Mouse (Mus musculus) yolk sac, embryonic 10.5 days (tissue): ENCODE data around the gene Hypk.

Experiments
- DNase-seq: peaks from one replicate; pipeline ENCODE4 v3.0.0-alpha.2; 2017; ENCODE audit warnings: low spot score

The Hypk gene

DNA sequence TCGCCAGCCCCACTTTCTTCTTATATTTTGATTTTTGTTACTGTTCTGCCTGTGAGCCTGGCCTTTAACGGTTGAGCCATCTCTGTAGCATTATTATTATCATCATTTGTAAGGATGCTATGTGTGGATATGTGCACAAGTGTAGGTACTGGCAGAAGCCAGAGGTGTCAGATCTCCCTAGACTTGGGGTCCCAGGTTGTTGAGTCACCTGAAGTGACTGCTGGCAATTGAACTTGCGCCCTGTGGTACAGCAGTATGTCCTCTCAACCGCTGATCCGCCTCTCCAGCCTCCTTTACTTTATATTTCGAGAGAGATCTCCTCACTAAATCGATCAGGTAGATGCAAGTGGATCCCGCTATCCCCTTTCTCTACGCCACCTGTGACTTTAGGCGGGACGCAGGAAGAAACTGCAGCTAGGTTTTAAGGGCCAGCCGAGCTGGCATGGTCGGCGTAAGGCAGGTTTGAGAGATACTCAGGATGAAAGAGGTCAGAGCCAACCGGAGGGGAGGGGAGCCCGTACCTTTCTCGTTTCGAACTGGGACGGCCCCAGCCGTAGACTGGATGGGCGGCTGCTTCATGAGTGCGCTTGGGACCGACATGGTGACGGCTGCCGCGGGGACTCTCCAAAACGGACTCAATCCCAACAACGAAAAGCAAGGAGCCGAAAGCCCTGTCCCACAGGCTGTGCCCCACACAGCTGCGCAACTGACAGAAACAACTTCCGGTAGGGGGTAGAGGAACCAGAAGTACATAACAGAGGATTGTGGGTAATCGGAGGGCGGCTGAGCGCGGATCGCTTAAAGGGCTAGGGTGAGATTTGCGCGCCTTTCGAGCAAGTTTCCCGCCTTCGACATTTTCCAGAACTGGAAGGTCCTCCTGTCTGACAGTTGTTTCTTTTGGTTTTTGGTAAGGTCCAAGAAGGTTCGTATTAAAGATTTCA is 53.1 kb downstream of the Hypk start, which contains the start of the genes Mfap1a and Wdr76:
Mfap1a (minus strand) TSS at position 724 of the 941 bp plus-strand sequence.
Wdr76 (plus strand) TSS at position 782 of the 941 bp plus-strand sequence.
- DNase-seq: peak; percentile 89

DNA sequence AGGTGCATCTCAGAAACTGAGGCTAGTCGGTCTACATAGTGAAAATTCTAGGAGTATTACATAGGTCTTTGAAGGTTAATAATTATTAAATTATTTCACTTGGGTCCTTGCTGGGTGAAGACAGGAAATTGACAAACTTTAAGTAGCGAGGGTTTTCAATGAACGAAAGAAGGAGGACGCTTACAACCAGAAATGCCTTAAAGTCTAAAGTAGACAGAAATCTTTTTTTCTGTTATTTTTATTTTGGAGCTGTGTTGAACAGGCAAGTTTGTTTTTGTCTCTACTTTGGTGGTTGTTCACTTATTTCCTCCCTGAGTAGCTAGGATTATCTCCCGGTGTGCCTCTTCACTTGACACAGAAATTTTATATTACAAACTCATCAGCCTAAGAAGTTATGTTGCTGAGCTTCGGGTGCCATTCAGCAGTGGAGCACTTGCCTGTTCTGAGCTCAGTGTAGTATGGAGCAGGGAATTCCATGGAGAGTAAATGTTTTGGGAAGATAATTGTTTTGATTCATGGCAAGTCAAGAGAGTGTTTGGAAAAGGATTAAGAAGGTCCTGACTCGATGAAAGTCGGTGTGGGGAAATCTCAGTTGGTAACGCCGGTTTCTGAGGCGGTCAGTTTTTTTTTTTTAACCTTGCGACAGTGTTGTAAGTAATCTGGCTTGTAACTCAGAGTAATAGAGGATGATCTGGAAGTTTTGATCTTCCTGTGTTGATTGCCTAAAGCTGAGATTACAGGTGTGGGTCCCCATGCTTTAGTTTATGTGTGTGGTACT is 54.3 kb downstream of the Hypk start:
- peak; percentile 22 for DNase-seq

DNA sequence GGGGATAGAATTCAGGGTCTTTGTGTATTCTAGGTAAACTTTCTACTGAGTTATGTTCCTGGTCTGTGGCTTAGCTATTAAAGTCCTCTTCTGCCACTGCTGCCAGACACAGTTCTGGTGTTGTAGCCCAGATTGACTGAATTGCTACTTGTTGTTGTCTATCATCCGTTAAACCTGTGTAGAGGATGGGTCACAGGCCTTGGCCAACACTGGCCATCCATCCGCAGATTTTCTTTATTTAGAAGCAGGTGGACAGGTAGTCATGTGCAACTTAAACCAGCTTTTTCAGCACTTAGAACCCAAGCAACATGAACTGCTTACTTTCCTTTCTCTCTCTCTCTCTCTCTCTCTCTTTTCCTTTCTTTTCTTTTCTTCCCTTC is 54.9 kb downstream of the Hypk start:
- no peak for DNase-seq
